Mouse (Mus musculus): ENCODE results near the gene Ptprk.

Ptprk gene

GRCm38 (mm10) chr10:28303856-28304255 lies 229.2 kb downstream of the Ptprk start:
- no peak for DNase-seq

DNA sequence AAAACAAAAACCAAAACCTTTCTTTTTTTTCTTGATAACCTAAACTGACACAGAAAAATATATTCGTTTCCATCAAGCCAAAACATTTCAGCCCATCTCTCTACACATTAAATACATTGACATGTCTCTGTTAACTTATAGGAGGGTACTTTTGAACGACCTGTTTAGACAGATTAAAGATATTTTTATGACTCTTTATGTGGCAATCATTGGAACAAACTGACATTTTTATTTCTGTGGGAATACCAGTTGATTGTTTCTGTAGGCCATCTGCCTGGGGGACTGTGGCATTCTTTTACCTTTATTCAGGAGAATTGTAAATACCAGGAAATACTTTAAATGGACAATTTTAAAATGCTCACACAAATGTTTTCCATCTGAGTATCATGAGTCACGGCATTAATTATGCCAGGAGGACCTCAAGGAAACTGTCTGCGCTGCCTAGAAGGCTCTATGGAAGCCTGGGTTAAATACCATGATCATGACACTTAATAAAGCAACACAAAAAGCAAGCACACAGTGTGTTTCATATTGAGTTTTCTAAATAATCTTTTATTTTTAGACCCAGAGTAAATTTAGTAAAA lies 229.8 kb downstream of the Ptprk start:
- no peak for DNase-seq

DNA sequence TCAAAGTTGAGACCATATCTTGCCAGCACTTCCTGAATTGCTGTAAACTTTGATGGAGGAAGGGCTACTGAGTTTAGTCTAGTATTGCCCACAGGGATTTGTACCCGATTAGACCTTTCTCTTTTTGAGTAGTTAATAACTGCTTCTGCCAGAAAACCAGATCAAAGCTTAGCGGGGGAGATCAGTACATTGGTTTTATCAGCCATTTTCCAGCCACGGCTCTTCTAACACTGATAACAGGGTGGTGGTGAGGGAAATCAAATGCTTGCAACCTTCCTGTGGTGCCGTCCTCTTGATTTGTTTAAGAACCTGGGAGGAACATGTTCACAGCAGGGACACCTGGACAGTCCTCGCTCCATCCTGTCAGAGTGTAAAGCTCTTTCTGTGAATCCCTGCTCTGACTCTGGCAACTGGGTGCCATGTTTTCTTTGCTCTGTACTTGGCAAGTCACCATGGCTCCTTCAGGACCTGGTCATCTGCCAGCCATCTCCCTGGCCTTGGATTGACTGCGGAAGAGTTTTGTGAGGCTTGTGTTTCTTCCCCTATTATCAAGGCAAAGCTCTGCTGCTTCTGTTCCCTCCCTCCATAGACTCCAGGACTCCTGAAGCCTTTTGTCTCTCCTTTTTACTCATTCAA lies 231.9 kb downstream of the Ptprk start:
- DNase-seq = peak; percentile 73 to 77

DNA sequence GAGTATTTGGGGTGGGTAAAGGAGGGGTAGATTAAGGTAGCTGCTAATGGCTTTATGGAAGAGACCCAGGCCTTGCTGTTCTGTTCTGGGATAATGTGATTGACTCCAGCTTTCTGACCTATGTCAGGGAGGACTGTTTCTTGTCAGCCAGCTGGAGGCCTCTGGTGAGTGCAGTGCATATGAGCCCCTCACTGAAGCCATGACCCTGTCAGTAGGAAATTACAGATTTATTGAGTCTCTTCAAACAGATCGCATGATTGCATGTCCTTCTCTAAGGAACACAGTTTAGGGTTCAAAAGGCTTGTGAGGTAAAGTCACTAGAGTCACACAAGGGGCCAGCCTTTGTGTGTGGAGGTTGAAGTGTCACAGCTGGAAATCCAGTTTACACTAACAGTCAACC lies 236.7 kb downstream of the Ptprk start:
- DNase-seq = no peak

DNA sequence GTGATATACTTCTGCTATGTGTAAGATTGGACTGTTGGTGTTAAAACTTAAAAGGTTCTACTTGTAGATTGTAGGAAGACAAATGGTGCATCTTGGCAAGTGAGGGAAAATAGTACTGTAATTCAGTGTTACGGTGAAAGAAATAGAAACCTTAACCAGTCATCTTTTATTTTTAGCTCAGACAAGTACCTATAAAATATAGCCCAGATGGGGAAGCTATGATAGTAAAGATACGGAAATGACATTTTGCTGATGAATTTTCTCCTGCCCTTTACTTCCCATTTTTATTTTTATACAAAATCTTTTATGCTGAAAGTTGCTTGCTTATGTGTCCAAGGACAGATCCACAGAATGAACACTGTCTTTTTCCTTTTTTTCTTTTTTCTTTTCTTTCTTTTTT lies 248.4 kb downstream of the Ptprk start:
- DNase-seq = no peak

- DNase-seq = no peak
These were observed 260.6 kb downstream of the Ptprk start for GRCm38 (mm10) chr10:28335232-28335631.

GRCm38 (mm10) chr10:28338536-28338935 lies 263.9 kb downstream of the Ptprk start:
- peak; percentile 20 to 39 for DNase-seq

DNA sequence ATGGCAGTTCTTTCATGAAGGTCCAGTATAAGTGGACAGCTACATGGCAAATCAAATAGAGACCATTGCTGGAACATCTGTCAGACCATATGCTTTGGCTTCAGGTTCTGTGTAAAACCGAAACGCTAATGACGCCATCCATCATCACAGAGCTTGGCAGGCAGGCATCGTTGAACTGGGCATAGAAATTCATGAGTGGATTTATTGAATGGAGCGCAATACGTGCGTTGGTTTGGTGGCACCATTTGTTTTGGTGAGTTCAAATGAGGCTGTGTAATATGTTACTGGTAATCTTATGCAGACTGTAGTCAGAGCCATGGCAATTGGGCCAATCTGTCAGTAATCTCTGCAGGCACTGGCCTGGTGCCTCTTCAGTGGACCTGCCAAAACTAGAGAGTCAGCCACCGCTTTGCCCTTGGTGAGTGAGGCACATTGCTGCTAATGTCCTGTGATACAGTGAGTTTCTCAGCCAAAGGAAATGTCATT lies 270.6 kb downstream of the Ptprk start:
- DNase-seq = peak; percentile 92 to 97

DNA sequence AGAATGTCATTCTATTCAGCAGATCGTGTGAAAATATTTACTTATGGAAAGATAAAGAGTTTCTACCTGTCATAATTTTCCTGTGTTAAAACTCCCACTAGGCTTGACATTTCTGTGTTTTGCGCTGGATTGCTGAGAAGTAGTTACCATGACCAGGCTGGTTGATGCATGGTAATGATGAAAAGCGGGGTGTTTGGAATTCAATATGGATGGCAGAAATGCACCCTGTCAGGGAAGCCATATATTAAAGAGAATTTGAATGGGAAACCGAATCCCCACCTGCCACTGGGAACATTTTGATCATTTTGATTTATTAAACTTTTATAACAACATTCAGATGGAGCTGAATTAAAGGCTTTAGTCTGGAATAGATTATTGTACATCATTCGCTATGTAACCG lies 290.7 kb downstream of the Ptprk start:
- no peak for DNase-seq

DNA sequence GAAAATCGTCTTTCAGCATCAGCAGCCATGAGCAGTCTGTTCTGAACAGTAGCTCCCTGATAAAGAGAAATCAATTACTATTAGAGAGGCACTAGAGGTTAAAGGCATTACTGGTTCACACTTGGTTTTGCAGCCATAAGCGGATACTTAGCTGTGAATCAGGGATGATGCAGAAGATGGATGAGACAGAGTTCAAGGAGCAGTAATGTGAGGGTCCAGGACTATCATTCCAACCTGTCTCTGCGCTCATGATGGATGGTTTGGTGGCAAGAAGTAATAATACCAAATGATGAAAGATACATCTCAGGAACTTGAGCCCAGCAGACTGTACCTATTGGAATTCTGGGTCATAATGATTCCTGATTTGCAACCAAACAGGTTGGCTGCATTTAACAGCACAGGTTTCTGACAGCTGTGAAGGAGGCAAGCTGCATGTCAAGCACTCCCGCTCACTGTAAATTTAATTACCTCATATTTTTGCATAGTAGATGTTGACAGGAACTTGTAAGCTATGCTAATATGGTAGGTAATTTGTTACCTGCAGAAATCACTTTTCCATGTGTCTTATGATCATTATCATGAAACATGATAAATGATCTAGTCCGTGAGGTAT lies 291.6 kb downstream of the Ptprk start:
- DNase-seq = no peak

DNA sequence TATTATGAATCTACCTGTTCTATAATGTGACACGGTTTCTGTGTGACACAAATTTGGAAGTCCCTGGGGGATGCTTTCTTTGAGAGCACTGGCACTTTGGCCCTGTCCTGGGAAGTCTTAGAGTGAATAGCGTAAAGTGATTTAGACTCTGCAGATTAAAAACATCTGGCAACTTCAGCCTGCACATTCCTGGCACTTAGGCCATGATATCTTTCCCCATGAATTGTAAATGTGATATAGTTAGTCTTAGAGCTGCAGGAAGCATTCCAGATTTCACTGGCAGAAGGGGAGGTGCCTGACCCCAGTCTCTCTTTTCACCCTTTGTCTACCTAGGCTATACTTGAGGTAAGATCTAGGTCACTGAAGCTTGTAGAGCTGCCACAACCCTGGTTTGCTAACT lies 295.2 kb downstream of the Ptprk start:
- DNase-seq = no peak

DNA sequence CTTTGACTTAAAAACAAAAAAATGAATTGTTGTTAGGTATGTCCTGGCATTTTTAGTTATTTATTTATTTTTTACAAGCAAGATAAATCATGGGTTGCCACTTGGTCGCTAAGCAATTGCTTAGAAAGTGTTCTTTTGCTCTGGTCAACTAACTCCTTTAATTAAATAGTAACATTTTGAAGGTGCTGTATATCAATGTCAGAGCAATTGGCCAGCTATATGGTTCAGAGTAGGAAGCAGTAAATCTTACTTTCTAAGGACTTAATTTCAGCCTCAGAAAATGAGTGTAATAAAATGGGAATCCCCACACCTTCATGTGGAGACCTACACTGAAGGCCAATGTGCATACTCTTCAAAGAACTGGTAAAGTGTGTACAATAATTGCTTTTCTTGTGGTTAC lies 300.3 kb downstream of the Ptprk start:
- no peak for DNase-seq

GRCm38 (mm10) chr10:28379752-28380488 lies 305.3 kb downstream of the Ptprk start:
- DNase-seq = no peak

DNA sequence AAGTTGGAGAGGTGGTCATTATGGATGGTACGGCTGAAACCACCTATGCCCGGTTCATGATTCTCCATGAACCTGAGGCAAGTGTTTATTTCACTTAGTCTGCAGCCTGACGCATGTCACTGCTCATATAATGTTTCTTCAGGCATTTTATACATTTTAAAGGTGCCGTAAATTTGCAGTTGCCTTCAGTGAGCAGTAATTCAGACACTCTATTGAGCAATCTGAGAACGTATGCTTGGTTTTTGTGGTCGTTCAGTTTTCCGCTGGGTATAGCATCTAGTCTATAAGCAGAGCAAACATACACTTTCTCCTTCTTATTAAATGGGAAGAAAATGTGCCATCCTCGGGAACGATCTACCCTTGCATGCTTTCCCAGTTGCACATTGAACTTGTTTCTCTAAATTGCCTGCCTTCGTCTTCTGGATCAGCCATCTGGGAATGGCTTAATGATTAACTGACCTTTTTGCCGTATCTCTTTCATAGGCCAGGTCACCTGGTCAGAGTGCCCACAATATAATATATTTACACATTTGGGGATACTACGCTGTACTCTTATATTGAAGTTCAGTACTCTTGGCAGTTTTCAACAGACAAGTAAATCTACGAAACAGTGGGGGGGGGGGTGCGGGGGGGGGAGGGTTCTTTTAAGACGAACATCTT lies 313.1 kb downstream of the Ptprk start:
- DNase-seq = no peak

DNA sequence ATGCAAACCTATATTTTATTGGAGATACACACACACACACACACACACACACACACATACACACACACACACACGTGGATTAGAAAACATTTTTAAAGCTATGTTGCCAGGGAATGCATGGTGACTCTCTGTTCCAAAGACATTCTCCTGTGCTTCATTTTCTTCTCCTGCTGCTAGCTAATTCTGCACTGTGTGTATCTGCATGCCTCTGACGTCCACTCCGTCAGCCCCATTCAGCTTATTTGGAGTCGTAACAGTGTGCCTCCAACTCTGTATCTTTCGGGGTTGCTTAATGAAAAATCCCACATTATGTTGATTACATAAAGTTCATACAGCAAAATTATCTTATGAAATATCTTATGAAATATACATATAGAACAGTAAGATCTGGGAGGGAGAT lies 316.5 kb downstream of the Ptprk start:
- peak in 1 of 2 experiments; percentile 41 for DNase-seq

- DNase-seq = no peak
These were observed 321.2 kb downstream of the Ptprk start for GRCm38 (mm10) chr10:28395610-28396519.

DNA sequence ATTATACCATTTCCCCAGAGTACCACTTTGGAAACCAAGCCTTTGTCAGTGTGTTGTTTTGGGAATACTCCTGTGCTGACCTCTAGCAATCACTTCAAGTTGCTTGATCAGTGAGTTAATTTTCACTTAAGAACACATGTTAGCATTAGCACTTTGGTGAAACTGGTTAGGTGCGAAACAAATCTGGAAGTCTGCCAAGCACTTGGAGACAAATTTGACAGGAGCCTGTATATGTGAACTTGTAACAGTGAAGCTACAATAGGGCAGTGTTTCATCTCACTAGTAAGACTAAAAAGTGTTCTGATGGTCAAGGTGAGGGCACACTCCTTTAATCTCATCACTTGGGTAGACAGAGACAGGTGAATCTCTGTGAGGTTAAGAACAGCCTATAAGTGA lies 321.9 kb downstream of the Ptprk start:
- peak; percentile 6 to 17 for DNase-seq

DNA sequence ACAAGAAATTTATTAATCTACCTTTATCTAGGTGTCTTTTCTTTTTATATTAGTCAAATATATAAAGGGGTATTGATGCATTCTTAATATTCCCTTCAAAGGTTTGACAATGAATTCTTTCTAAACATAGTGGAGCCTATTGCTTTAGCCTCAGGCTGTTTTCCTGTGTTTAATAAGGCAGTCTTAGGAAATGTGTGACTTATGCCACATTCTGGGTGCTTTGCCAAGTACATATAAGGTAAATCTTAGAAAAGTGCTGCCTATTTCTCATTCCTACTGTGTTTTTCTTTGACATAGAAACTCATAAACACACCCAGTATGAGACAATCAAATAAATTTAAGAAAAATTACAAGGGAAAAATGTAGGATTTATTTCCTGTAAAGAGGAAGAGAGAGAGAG lies 327.2 kb downstream of the Ptprk start:
- no peak for DNase-seq

GRCm38 (mm10) chr10:28408980-28409379 lies 334.4 kb downstream of the Ptprk start:
- DNase-seq = no peak

DNA sequence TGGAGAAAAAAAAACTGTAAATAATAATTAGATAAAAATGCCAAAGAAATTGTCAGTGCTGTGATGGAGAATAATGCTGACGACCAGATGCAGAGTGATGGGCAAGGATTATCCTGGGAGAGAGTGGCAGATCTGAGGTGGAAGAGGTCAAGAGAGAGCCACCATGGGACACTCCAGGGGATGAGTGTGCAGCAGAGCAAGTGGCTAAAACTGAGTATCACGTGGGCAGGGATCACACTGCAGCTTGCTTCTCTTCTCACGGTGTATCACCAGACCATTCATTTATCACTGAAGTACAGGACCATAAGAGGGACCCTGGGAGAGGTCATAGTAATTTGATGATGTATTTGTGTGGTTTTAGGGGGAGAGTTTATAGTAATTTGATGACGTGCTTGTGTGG lies 340.2 kb downstream of the Ptprk start:
- no peak for DNase-seq

DNA sequence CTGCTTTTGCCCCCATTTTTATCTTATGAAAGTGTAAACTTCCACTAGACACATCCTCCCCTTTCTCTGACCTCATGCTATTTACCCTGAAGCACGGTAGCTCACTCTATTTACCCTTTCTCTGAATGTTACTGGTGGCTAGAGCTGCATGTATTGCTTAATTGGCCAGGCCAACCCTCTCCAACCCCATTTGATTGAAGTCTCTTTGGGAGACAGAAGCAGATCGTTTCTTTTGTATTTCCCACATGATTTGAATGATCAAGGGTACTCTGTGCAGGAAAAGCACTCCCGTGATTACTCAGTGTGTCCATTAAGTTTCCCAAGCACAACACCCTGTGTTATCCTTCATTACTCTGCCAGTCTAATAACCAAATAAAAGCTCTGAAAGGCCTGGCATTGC lies 348.0 kb downstream of the Ptprk start:
- no peak for DNase-seq

DNA sequence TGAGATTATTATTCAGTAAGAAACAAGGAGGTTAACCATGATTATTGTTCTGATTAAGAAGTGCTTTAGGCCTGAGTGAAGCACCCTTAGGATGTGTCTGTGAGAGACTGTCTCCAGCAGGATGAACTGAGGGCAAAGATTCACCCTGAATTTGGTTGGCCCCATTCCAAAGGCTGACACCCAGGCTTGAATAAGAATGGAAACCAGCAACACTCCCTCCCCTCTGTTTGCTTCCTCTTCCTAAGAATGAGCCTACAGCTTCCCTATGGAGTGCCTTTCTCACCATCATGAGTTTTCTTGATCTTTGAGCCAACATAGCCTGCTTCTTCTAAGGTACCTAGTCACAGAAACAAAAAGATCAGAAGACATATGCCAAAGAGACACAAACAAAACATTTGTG lies 350.8 kb downstream of the Ptprk start:
- peak in 1 of 2 experiments; percentile 16 for DNase-seq
